Mouse (Mus musculus) layer of hippocampus, adult 8-10 months (tissue): ENCODE measurements at regions not wholly inside any gene's neighbourhood (a gene's known extent, or its start where the extent isn't known, plus 50 kb on each side); places are given as distances from the start of the nearest gene placed in this dataset.

Experiments
- DNase-seq, 2 experiments: peaks; one replicate each; pipeline ENCODE4 v3.0.0; 2022; ENCODE audit warnings: low spot score in 2 of 2

DNA sequence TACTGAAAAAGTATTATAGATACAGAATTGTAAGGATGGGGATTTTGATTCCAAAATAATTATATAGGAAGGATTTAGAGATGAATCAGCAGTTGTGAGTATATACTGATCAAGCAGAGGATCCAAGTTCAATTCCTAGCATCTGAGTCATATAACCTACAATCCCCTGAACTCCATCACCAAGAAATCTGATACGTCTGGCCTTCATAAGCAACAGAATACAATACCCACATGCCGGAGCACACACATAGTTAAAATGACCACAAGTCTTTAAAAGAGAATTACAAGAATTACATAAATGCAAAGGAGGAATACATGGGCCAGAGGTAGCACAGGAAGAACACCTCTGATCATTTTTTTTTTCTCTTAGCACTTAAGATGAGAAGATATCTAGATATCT, 847.7 kb downstream of the D3Ertd751e start:
- no peak for DNase-seq

DNA sequence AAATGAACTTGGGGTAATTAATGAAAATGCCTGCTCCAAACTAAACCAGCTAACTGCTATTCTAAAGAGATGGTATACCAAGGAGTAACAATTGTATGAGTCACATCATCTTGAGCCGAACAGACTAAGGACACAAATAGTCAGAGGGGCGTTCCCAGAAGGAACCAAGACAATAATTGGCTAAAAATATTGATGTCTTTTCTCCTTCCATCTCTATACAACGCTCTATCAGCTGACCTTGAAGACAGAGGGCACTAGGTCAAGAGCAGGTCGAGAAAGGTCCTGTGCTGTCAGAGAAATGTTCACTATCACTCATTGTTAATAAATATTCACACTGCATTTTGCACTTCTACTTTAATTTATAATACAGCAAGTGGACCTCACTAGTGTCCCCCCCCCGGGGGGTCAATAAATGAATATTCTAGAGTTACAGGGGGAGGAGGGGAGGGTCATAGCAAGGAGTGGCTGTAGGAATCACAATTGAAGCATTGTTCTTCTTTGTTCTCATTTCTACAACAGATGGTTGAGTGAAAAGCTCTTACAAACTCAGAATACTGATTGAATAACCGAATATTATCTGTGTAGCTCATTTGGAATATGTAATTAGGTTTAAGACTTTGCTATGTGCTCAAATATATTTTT, 851.5 kb downstream of the D3Ertd751e start:
- DNase-seq, result no peak

DNA sequence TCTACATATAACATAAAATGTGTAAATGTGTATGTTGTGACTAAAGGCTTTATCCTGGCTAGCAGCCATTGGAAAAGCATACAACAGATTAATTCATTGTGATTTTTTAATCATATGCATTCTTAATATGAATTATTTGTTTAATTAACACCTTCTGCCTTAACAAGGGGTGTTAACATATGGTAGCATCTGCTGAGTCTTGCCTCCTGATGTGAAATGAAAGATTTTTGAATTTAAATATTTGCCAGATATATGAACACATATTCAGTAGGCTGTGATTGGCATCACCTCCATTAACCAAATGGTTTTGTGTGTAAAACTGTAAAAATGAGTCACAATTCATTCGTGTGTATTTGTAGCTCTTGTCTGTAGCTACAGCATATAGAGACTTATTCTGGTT, 854.3 kb downstream of the D3Ertd751e start:
- DNase-seq, result no peak
